Mouse (Mus musculus) ES-Bruce4 (cell line): ENCODE measurements around the gene Ccdc148. TPM values are rescaled to one million over a fixed set of nuclear protein-coding genes. Genes with fewer than 3 reads are reported as not detected.

Experiments used
- H3K27ac ChIP-seq: 2 replicates; pipeline ENCODE4 v1.5.1; 2012; ENCODE audit warnings: low read length, inconsistent platforms; ENCODE audit not compliant: insufficient read depth
- H3K27me3 ChIP-seq: 2 replicates; pipeline ENCODE4 v1.6.1; 2012; ENCODE audit warnings: mild to moderate bottlenecking, low read length, inconsistent platforms; ENCODE audit not compliant: control insufficient read depth, poor library complexity, insufficient read depth, severe bottlenecking
- H3K36me3 ChIP-seq: 2 replicates; pipeline ENCODE4 v1.6.1; 2012; ENCODE audit warnings: inconsistent platforms, mild to moderate bottlenecking, low read length, moderate library complexity; ENCODE audit not compliant: control insufficient read depth, poor library complexity, insufficient read depth, severe bottlenecking
- H3K4me1 ChIP-seq: one replicate; pipeline ENCODE4 v1.8.1; 2011; ENCODE audit warnings: low read length; ENCODE audit not compliant: control insufficient read depth, insufficient read depth
- H3K4me3 ChIP-seq: 2 replicates; pipeline ENCODE4 v1.5.1; 2011; ENCODE audit warnings: low read depth, mild to moderate bottlenecking, low read length
- H3K9ac ChIP-seq: 2 replicates; pipeline ENCODE4 v1.6.1; 2012; ENCODE audit warnings: low read depth, mild to moderate bottlenecking, inconsistent platforms; ENCODE audit not compliant: poor library complexity, severe bottlenecking
- H3K9me3 ChIP-seq: replicated peaks from 2 replicates; pipeline ENCODE4 v1.6.1; 2012; ENCODE audit warnings: mild to moderate bottlenecking, low read length, inconsistent platforms; ENCODE audit not compliant: control insufficient read depth, poor library complexity, insufficient read depth, severe bottlenecking
- CTCF ChIP-seq: IDR thresholded peaks from one replicate; pipeline ENCODE4 v1.8.1; 2011; ENCODE audit warnings: low read depth, low read length
- EP300 ChIP-seq: IDR thresholded peaks from 2 replicates; pipeline ENCODE4 v1.6.1; 2011; ENCODE audit warnings: low read depth, low read length; ENCODE audit not compliant: insufficient read depth
- POLR2A ChIP-seq: IDR thresholded peaks from one replicate; pipeline ENCODE4 v1.8.1; 2011; ENCODE audit warnings: low read length; ENCODE audit not compliant: insufficient read depth
- polyA plus RNA-seq: library from polyadenylated mRNA; stranded (reverse); fragments of >200 nt; gene quantifications from 2 replicates; pipeline ENCODE4 v1.2.4, GENCODE M21; 2011; ENCODE audit warnings: low read depth; ENCODE audit not compliant: missing spikeins, insufficient read depth, insufficient read length

Gene Ccdc148
- polyA plus RNA-seq, 1 experiment, result 0.63 TPM

DNA sequence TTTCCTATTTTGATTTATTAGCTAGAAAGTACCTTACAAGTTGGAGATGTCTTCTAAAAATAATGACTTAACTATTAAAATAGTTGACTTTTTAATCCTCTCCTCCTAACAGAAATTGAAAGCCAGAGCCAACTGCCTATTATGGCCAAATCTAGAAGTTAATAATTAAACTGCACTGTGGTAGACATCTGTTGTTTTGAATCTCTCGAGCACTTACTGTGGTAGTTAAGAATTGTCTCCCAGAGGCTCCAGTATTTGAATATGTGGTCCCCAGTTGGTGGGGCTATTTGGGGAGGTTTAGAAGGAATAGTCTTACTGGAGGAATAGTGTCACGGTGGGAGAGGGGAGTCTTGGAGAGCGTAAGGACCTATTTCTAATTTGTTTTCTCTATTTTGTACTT is 319.5 kb downstream of the Ccdc148 start:
- H3K9ac ChIP-seq, result no peak overlapping the region
- TF ChIP-seq POLR2A (no peak), CTCF (no peak)
- no peak overlapping the region for H3K27ac ChIP-seq

DNA sequence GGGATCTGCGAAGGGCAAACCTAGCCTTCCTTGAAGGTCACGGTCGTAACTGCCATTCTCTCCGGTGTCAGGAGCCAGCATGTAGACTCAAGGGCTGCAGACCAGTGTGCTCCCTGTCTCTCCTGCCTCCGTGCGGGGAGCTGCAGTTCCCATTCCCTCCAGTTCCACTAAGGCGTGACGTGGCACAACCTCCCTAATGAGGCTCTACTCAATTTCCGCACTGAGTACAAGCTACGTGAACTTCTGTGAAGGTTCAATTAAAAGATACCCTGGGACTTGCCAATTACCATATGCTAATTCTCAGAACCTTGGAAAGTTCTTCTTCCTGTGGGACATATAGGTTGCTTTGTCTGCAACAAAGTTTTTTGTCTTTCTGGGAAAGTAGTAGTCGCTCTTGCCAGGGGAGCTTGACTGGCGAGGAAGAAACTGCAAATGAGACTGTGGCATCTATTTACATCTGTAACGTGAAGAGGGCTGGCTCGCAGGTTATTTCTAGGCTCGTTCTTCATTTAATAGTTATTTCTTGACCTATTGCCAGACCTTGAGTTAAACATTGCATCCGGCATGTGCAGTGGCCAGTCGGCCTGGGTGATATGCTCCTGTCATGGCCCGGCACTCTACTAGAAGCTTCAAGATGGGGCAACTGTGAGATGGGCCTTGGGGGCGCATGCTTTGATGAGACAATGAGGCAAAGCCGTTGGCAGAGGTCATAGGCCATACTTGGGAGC is 328.1 kb downstream of the Ccdc148 start:
- Histone ChIP-seq H3K9me3 (no peaks in the 10 kb centered on the region; the same call in none of the 2 replicates), H3K36me3 (no peaks in the 10 kb centered on the region), H3K27ac (no peak overlapping the region), H3K4me1 (no peaks in the 10 kb centered on the region), H3K9ac (no peak overlapping the region), H3K27me3 (no peaks in the 10 kb centered on the region), H3K4me3 (no peak overlapping the region)
- TF ChIP-seq CTCF (no peak), POLR2A (no peak), EP300 (no peak)

More for the DNA sequence above, 319.5 kb downstream of the Ccdc148 start:
- no peaks in the 10 kb centered on the region for H3K9me3 ChIP-seq
- H3K27me3 ChIP-seq, result no peaks in the 10 kb centered on the region
- H3K4me1 ChIP-seq, result no peaks in the 10 kb centered on the region
- H3K4me3 ChIP-seq, result no peak overlapping the region
- H3K36me3 ChIP-seq, result no peaks in the 10 kb centered on the region

DNA sequence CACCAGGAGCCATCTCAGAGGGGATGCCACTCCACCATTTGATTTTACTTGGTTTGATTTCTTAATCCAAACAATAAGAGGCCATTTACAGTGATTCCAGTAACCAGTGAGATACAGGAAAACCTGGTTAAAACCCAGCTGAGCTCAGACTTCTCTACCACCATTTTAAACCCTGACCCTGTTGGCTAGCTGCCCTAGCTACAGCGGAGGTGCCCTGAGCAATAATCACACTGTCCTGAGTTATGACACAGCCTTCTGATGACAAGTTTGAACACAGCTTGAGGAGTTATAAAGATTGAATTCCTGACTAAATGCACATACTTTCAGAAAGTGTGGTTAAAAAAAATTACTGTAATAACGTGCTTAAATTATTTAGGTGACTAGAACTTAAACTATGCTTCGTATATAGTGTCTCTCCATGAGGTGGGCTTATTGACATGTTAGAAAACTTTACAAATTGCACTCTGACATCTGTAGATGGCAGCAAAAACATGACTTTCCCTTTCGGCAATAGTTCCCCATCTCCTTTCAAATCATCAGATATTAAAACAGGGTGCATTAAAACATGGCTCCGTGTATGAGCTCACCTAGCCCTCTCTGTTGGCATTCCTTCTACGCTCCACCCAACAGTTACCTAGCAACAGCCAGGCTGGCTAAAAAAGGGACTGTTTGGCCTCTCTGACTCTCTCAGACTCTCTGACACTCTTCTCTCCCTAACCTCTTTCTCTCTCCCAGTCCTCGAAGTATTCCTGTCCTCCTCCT is 330.3 kb downstream of the Ccdc148 start:
- H3K4me1 ChIP-seq, result no peaks in the 10 kb centered on the region
- H3K4me3 ChIP-seq, result no peak overlapping the region
- H3K36me3 ChIP-seq, result no peaks in the 10 kb centered on the region
- no peak overlapping the region for H3K27ac ChIP-seq
- no peaks in the 10 kb centered on the region; the same call in none of the 2 replicates for H3K9me3 ChIP-seq
- TF ChIP-seq CTCF, result no peak
- no peak for TF ChIP-seq EP300
- TF ChIP-seq POLR2A, result no peak
- no peaks in the 10 kb centered on the region for H3K27me3 ChIP-seq
- no peak overlapping the region for H3K9ac ChIP-seq

DNA sequence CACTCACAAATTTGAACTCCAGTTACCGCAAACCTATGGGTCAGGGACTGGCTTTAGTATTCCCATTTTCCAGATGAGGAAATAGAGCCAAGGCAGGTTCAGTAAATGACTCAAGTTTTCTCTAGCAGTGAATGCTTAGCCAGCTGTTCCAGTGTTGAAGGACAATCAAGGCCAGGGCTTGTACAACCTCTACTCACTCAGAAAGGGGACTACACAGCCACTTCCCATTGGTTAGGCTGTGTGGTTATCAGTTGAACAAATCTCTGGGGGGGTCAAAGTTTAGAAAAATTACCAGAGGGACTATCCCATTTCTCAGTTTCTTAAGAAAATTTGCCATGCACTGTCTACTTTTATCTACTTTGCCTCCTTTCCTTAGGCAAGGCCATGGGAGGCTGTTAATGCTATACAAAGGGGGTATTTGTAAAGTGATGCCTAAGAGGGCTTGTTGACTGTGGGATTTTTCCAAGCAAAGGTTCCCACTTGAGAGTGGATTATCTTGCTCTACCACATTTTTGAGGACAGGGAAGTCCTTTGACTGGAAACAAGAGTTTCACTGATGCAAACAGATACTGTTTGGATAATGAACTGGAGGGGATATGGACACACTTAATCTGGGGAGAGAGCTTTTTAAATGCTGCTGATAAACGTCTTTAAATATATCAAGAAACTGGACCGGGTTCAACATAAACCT is 331.4 kb downstream of the Ccdc148 start:
- TF ChIP-seq EP300 (no peak), CTCF (no peak), POLR2A (no peak)
- H3K9ac ChIP-seq, result no peak overlapping the region
- H3K27ac ChIP-seq, result no peak overlapping the region
- no peaks in the 10 kb centered on the region; the same call in none of the 2 replicates for H3K9me3 ChIP-seq
- no peaks in the 10 kb centered on the region for H3K27me3 ChIP-seq
- H3K4me3 ChIP-seq, result no peak overlapping the region
- no peaks in the 10 kb centered on the region for H3K4me1 ChIP-seq
- H3K36me3 ChIP-seq, result no peaks in the 10 kb centered on the region

GRCm38 (mm10) chr2:58812941-58813340 is 347.5 kb downstream of the Ccdc148 start:
- Histone ChIP-seq H3K27ac (no peak overlapping the region), H3K9me3 (no peaks in the 10 kb centered on the region)

More at GRCm38 (mm10) chr2:58812941-58813340, 347.5 kb downstream of the Ccdc148 start:
- Histone ChIP-seq H3K27me3 (no peaks in the 10 kb centered on the region), H3K4me3 (no peak overlapping the region), H3K36me3 (no peaks in the 10 kb centered on the region), H3K4me1 (no peaks in the 10 kb centered on the region), H3K9ac (no peak overlapping the region)
- no peak for TF ChIP-seq EP300
- TF ChIP-seq POLR2A, result no peak
- TF ChIP-seq CTCF, result no peak
